Mouse (Mus musculus) adrenal gland, postnatal 36 days (tissue): ENCODE measurements around the gene Crlf1. TPM values are rescaled to one million over a fixed set of nuclear protein-coding genes. Genes with fewer than 3 reads are reported as not detected.
A peak's percentile ranks its signal among the peaks of the same experiment; 100 is the strongest.

Experiments
- DNase-seq, 2 experiments: peaks; one replicate each; pipeline ENCODE4 v3.0.0; 2021; ENCODE audit warnings: mixed read lengths in 1 of 2
- long read RNA-seq, 2 experiments: library from polyadenylated mRNA; stranded (forward); transcript quantifications; one replicate each; pipeline ENCODE4 v2.0.0; 2021; ENCODE audit warnings: borderline sequencing depth in 2 of 2
- total RNA-seq, 2 experiments: library from RNA; stranded (reverse); gene quantifications; 2 replicates each; pipeline ENCODE4 v1.2.3; 2021

Gene Crlf1
- total RNA-seq = under 1 TPM; 0.23 to 0.95 TPM
- long read RNA-seq, experiment 1, partial matches to known transcripts = 1 of 1 reads
- long read RNA-seq, experiment 1, other reads (novel, unspliced or antisense) = 0 of 1 reads
- long read RNA-seq, experiment 2 = 0 reads

DNA sequence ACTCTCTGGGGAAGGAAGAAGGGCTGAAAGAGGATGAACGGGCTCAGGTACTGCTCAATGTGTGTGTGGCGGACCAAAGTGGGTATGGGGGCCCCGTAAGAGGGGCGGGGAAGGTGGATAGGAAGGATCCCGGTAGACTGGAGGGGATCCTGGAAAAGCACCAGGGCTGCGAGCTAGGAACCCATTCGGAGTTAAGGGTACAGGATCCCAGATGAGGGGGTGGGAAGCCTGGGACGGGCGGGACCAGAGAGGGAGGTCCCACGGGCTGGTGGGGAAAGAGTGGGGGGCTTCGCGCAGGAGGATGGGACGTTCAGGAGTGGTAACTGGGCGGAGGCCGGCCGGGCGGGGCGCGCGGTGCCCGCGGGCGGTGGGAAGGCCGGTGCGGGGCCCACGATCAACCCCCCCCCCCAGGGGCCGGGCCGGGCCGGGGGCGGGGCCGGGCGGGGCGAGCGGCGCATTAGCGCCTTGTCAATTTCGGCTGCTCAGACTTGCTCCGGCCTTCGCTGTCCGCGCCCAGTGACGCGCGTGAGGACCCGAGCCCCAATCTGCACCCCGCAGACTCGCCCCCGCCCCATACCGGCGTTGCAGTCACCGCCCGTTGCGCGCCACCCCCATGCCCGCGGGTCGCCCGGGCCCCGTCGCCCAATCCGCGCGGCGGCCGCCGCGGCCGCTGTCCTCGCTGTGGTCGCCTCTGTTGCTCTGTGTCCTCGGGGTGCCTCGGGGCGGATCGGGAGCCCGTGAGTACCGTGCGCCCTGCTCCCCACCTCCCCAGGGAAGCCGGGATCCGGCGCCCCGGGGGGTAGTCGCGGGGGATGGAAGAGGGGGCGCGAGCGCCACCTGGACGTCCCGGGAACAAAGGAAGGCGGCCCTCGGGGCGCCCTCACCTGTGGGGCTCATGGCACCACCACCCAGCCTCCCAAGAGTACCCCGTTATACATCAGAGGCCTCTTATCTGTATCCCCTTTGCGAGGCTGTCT is at the start of gene Crlf1:
Gene Crlf1, plus strand, starts transcription at position 495 of the 977 bp plus-strand sequence.
- DNase-seq = peak in 1 of 2 experiments; percentile 34

DNA sequence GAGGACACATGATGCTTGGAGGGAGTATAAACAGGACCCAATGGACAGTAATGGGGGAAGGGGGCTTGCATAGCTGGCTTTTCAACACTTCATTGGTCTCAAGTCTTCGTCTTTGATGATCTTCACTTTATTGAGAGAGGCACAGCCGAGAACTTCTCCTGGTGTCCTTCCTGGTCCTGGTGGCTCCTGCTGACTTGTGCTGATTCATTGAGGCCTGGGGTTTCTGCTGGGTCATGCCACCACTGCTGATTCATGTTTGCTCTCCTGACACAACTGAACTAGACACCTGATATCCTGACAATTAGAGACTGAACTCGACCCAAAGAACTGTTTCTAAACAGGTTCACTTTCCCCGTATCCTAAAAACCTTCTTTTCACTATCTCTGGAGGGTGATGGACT is 49.6 kb upstream of the Crlf1 start:
- peak in 1 of 2 experiments; percentile 27 for DNase-seq

DNA sequence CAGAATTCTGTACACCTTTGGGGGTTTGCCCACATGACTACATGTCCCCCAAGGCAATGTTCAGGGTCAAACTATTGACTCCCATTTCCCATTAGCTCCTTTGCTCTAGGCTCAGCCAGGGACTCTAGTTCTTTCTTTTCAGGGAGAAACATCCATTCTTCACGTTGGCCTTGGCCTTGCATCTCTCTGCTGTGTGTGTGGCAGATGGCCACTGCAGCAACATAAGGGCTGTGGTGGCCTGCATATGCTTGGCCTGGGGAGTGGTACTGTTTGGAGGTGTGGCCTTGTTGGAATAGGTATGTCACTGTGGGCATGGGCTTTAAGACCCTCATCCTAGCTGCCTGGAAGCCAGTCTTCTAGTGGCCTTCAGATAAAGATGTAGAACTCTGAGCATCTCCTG is 47.0 kb upstream of the Crlf1 start:
- DNase-seq = no peak

DNA sequence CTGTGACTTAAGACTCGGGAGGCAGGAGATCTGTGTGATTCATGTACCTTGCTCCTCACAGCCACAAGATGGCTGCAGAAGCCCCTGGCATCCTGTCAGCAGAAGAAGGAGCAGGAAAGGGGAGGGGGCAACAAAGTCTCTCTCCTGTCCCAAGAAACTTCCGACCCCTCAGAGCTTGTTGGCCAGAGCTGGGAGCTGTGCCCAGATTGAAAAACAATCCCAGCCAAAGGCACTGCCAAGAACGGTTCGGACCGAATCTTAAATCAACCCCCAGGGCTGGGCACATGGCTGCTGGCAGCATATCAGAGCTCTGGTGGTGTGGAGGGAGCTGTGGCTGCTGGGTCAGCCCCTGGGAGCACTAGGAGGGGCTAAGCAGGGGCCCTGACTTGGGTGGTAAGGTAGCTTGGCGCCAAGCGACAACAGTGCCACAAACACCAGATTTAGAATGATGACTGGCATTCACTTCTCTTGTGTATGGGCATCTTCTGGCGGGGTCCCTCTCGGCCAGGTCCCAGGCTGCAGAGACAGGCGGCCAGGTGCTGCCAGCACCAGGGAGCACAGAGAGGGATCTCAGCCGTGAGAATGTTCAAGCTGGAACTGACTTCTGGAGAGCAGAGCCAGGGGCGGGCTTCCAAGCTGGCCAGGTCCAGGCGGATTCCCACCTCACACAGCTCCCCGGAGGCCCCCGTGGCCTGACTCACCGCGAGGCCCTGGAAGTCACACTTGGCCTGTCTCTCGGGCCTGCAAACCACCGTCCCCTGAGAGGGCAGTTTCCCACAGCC is 45.1 kb upstream of the Crlf1 start:
- peak; percentile 45 to 69 for DNase-seq

DNA sequence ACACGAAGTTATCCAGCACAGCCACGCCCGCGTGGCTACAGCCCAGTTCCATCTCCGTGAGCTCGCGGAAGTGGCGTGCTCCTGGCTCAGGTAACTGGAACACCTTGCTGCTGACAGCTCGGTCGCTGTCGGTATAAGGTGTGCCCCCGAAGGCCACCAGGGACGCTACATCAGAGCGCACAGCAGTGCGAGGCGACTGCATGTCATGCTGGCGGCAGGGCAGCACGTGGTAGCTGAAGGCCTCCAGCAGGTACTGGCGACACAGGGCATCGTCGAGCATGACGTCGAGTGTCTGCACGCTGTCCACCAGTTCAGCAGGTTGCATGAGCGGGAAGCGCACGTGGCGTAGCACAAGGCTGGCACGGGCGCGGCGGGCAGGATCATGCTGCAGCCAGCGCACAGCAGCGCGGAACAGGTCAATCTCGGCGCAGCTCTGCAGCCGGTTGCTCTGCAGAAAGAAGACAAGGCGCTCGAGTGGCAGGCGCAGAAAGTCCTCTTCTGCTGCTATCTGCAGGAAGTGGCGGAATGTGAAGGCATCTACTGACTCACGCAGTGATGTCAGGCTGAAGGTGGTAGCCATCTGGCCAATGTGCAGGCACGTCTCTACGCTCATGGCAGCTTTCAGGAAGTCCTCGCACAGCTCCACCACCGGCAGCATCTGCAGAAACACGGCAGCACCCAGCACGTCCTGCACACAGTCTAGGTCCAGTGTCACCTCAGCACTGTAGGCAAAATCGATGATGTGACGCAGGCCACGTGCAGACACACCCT is 40.6 kb upstream of the Crlf1 start:
- no peak for DNase-seq

DNA sequence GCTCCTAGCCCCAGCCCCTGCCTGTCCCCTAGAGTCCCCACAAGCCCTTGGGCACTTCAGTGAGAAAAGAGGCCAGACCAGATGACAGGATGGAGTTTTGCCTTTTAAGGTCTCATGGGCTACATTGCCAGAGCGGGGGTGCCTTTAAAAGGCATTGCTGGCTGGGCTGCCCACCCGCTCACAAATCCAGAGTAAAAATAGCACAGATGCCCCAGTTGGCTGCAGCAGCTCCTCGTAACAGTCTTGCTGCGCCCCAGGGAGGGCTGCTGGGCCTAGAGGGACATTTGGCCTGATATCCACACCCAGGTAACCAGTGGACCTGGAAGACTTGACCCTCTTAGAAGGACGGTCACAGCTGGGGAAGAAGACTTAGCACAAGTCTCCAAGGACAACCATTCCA is 39.1 kb upstream of the Crlf1 start:
- no peak for DNase-seq

DNA sequence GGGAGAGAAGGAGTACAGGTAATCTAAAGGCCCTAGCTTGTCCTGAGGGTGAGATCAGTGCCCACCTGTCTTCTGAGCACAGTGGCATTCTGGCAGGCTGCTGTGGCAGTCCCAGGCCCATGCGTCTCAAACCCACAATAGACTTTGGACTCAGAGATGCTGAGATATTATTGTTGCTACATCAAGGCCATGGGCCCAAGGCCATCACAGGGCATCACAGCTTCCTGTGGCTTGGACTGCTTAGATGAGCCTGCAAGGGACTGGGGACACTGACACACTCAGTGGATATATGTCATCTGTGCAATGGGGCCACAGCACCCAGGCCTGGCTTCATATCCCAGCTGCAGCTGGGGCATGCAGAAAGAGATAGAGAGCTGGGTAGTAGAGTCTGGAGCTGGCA is 36.0 kb upstream of the Crlf1 start:
- peak; percentile 68 to 75 for DNase-seq

DNA sequence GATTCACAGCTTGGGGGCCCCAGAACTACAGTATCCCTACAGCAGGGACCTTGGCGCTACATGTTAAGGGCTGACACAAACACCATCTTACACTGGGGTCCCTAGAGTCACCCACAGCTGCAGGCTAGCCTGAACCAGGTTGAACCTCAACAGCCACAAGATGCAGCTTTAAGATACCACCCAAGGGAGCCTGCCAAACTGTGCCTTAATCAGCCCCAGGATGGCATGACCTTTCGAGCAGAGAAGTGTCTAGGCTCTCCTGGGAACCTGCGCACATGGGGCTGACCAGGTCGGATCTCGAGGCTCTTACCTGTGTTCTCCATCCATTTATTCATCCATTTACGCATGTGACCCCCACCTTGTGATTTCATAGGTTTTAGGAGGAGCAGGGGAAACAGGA is 35.1 kb upstream of the Crlf1 start:
- DNase-seq = no peak

DNA sequence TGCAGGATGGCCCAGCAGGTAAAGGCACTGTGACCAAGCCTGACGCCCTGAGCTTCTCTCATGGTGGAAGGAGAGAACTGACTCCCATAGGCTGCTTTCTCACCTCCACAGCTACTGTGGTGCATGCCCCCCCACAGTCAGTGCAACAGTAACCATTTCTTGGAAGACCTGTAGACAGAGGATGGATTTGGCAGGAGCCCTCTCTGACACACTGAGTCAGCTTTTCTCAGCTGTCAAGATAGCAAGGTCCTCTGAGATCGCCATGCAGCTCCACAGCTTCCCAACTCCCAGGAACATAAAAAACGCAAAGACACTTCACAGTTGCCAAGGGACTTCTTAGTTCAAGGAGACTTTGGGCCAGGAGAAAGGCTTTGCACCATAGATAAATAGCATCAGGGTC is 34.5 kb upstream of the Crlf1 start:
- peak; percentile 51 to 58 for DNase-seq

DNA sequence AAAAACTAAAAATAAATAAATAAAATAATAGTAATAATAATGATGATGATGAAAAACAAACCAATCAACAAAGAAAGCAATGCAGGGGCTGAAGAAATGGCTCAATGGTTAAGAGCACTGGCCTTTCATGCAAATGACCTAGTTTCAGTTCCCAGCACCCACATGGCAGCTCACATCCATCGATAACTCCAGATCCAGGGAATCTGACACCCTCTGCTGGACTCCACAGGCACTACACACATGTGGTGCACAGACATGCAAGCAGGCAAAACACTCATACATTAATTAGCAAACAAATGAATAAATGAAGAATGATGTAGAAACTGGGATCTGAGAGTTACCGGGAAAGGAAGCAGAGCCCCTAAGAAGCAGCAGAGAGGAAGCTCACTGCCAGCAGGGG is 33.3 kb upstream of the Crlf1 start:
- no peak for DNase-seq

DNA sequence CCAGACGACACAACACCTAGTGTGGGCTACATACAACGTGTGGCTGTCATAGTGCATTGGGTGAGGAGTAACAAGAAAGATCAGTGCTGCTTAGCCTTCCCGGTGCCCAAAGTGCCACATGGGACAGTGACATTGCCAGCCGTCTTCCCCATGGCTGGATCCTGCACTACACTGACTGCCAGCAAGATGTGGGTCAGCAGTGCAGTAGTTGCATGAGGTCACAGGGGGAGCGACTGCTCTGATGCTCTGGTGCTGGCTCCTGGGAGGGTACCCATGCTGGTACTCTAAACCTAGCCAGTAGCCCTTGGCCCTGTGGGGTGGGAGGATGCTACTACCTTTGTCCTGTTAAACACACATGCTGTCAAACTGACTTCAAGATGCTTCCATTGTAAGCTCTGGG is 32.8 kb upstream of the Crlf1 start:
- peak in 1 of 2 experiments; percentile 49 for DNase-seq

DNA sequence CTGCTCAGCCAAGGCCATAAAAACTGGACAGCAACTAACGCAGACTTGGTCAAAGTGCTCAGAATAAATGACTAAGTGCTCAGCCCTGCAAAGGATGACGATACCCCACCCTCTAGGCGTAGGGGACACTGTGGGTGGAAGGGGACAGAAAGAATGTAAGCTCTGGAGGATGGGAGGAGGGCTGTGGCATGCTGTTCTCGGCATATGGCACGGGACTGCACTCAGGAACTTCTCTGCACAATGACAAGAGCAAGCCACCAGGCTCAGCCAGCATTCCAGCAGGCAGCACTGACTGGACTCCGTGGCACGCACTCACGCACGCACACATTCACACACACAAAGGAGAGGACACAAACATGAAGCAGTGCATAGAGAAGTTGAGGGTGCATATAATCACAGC is 32.4 kb upstream of the Crlf1 start:
- peak in 1 of 2 experiments; percentile 43 for DNase-seq

DNA sequence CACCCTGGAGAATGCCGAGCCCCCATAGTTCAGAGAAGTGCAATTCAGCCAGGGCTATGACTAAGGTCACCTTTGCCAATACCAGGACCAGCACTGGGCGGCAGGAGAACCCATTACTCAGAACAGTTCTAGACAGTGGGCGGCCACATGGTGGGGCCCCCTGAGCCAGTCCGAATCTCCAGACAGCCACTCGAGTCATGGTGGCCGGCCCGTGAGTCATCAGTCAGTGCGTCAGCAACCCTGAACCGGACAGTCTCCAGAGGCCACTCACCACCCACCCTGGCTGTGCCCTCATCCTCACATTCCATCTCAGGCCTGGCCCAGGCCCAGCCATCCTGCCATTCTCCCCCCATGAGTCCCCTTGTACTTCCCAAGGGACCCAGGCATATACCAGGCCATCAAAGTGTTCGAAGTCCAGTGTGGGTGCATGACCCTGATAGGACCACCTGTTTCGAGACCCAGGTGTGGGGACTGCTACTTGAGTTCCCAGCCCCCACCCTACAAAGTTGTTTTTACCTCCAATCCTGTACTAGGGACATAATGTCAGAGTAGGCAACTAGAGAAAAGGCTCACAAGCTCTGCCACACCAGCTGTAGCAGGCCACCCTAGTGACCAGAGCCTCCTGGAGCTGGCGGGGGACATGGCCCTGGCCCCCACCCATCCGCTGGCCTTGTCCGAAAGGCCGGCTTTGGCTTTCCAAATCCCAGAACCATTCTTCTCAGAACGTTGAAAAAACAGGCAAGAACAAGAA is 31.0 kb upstream of the Crlf1 start:
- DNase-seq = peak; percentile 84 to 86

DNA sequence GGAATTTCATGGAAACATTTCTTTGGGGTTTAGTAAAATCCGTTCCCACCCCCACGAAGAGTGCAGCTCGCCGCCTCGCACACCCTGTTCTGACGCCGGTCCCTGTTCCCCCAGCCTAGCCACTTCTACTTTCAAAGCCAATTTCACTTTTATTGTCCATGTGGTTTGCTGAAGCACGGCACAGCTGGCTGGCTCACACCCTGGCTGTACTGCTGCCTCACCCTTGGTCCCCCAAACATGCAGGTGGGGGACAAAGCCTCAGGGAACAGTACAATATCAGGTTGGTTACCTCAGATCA is 30.5 kb upstream of the Crlf1 start:
- DNase-seq = no peak

DNA sequence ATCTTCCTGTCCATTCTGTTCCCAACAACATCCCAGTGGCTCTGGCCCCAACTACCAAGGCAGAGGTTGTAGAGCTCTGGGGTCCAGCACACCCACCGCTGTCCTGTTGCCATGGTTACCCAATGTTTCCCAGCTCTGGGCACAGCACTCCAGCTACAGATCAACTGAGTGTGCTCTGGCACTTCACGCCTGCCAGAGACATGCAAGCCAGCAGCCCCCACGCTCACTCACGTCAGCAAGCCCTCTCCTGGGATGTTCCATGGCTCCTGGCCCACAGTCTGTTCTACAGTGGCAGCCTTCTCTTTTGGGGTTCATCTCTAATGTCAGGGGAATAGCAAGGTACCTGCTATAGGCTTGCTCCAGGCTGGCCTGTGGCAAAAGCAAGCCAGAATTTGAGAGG is 29.7 kb upstream of the Crlf1 start:
- no peak for DNase-seq

DNA sequence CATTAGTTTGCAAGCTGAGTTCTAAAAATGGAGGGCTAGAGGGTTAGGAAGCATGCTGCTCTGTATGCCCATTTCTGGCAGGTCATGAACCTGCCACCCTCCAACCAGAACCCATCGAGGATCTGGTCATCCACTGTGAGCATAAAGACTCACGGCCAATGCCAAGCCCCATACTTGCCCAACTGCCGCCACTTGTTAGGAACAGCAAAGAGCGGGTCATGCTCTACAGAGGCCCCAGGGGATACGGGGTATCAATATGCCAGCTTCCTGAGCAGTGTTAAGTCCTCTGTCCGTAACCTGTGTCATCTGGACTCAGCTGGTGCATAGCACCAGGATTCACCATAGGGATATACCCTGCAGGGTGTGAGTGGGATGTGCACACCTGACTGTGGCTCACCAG is 28.8 kb upstream of the Crlf1 start:
- no peak for DNase-seq

DNA sequence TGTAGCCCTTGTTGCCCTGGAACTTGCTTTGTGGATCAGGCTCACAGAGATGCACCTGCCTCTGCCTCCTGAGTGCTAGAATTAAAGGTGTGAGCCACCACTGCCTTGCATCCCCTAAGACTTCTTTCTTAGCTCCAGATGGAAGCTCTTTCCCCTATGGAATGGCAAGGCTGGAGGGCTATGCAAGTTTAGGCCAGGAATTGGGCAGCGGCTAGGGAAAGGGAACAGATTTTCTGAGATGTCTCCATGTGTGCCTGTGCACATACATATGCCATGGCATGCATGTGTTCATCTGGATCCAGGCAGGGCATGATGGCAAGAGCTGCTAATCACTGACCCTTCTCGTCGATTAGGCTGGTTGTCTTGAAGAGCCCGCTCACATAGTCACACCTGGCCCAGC is 27.3 kb upstream of the Crlf1 start:
- DNase-seq = no peak

DNA sequence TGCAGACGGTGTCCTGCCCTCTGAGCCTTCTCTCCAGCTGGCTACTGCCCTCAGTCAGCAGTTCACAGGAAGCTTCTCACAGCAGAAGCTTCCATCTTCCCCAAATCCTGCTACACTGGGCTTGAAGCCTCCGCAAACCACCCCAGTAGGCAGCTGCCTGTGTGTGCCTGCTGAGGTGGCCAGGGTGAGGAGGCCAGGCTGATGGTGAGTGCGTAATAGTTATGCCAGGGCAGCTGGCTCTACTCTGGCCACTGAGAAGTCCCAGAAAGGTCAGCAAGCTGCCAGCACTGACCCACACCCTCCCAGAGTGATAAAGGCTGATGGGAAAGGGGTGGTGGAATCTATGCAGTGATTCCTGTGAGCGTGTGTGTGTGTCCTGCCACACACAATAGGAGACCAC is 26.7 kb upstream of the Crlf1 start:
- DNase-seq = no peak

DNA sequence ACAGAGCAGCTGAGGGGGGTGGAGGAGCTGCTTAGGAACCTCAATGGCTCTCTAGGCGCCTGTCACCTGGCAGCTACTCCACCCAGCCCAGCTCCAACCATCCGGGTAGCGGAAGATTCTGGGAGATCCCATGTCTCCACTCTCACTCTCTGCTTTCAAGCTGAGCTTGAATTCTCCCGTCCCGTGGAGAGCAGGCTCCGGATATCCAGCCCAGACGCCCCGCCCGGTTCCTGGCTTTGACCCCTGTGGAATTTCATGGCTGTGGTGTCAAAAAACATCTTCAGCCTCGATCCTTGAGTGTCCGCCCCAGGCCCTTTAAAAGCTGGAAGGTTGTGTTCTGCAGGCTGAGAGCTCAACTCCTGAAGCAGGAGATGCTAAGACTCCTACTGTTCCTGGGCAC is 26.2 kb upstream of the Crlf1 start:
- DNase-seq = peak in 1 of 2 experiments; percentile 47

DNA sequence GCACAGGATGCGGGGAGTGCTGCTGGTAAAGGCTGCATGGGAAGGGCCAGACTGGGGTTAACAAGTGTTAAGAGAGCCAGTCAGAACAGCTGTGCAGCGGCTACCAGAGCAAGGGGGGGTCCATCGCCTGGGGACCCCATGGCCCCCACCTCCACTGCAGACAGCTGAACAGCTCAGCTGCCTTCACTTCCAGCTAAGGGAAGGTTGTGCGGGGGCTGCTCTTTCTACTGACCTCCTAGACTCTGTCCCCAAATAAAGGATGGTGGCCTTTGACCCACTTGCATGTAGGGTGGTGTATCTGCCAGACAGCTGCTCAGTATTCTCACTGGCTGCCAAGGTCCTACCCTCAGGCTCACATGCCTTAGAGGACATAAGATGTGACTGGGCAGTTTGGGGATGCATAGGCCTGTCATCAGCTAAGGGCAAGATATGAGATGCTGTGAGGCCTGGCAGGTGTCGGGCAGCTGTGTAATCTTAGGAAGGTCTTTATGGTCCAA is 25.7 kb upstream of the Crlf1 start:
- no peak for DNase-seq

DNA sequence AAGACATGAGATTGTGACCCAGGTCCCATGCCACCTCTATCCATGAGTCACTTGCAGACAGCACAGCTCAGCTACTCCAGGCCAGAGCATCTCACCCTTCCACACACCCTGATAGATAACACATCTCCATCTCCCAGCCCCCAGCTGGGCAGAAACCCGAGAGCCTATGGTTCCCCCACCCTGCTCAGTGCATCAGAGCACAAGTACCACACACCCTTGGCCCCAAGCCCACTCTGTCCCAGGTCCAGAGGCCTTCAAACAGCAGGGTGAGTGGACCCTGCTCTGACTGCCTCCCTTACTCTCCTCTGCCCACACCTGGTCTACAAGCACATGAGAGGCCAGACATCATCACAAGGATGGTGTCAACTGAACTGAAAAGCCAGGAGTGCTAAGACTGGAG is 25.1 kb upstream of the Crlf1 start:
- no peak for DNase-seq
